Mouse (Mus musculus): ENCODE measurements around the gene Apeh. TPM values are rescaled to one million over a fixed set of nuclear protein-coding genes. Genes with fewer than 3 reads are reported as not detected.

Apeh gene
- total and polyA plus RNA-seq, 3 experiments: 69.0 to 76.1 TPM; not detected in 1

GRCm38 (mm10) chr9:108082988-108083431, 11.4 kb downstream of the Apeh start, which contains the start of gene Rnf123:
Gene Rnf123 (minus strand): TSS chr9:108083346.
- Histone ChIP-seq H3K79me2 (ENCODE audit: control insufficient read depth, insufficient read depth, low read length, poor library complexity) (peaks cover 3% of the 10 kb centered on the region; the same call in 1 of the 2 replicates), H3K27me3 (ENCODE audit: control insufficient read depth in 1 of 2, insufficient read depth in 2 of 2, low read length in 2 of 2) (no peaks in the 10 kb centered on the region), H3K36me3 (ENCODE audit: control insufficient read depth in 1 of 2, insufficient read depth in 2 of 2, low read length in 2 of 2) (peaks cover 2 to 5% of the 10 kb centered on the region in 2 experiments), H3K9ac (ENCODE audit: control insufficient read depth, low read depth, low read length, poor library complexity, severe bottlenecking) (no peak within 1 kb of the TSS), H3K27ac (ENCODE audit: control insufficient read depth, low read depth, low read length) (no peak within 1 kb of the TSS), H3K9me3 (replicated peaks; ENCODE audit: insufficient read depth, low read length) (no peaks in the 10 kb centered on the region), H3K4me1 (ENCODE audit: control insufficient read depth in 1 of 2, insufficient read depth in 2 of 2, low read length in 2 of 2) (peaks cover 0 to 14% of the 10 kb centered on the region in 2 experiments; a peak in 2 of 4 replicates), H3K4me3 (ENCODE audit: control insufficient read depth in 1 of 2, insufficient read depth in 1 of 2, low read depth in 2 of 2, low read length in 2 of 2) (no peak within 1 kb of the TSS)
- no peak for TF ChIP-seq HCFC1 (IDR thresholded peaks at IDR 0.05; ENCODE audit: low read depth, low read length)
- 0 out of 2 replicates have a peak, but pooled peaks have one; percentile 6 for TF ChIP-seq ZMIZ1 (IDR thresholded peaks at IDR 0.05; ENCODE audit: low read depth, low read length)
- no peak for DNase-seq (ENCODE audit: low read depth, low spot score)

- H3K36me3 ChIP-seq (ENCODE audit: control insufficient read depth in 1 of 2, insufficient read depth in 2 of 2, low read length in 2 of 2): peaks cover 2 to 9% of the 10 kb centered on the region in 2 experiments
- no peak for DNase-seq (ENCODE audit: low read depth, low spot score)
- H3K27ac ChIP-seq (ENCODE audit: control insufficient read depth, low read depth, low read length): no peak overlapping the region
Observed at GRCm38 (mm10) chr9:108082549-108082948, 11.9 kb downstream of the Apeh start.

GRCm38 (mm10) chr9:108080168-108080567, 14.2 kb downstream of the Apeh start, which contains the start of gene Mst1:
Gene Mst1 (plus strand): TSS chr9:108080436.
- Histone ChIP-seq H3K9ac (ENCODE audit: control insufficient read depth, low read depth, low read length, poor library complexity, severe bottlenecking) (peak within 1 kb of the TSS; percentile 86), H3K27me3 (ENCODE audit: control insufficient read depth in 1 of 2, insufficient read depth in 2 of 2, low read length in 2 of 2) (no peaks in the 10 kb centered on the region), H3K27ac (ENCODE audit: control insufficient read depth, low read depth, low read length) (peak within 1 kb of the TSS; percentile 94), H3K79me2 (ENCODE audit: control insufficient read depth, insufficient read depth, low read length, poor library complexity) (peaks cover 7% of the 10 kb centered on the region), H3K4me3 (ENCODE audit: control insufficient read depth in 1 of 2, insufficient read depth in 1 of 2, low read depth in 2 of 2, low read length in 2 of 2) (peak within 1 kb of the TSS; percentile 75 to 92), H3K36me3 (ENCODE audit: control insufficient read depth in 1 of 2, insufficient read depth in 2 of 2, low read length in 2 of 2) (peaks cover 2 to 9% of the 10 kb centered on the region in 2 experiments; a peak in 3 of 4 replicates), H3K4me1 (ENCODE audit: control insufficient read depth in 1 of 2, insufficient read depth in 2 of 2, low read length in 2 of 2) (peaks cover 0 to 18% of the 10 kb centered on the region in 2 experiments; a peak in 2 of 4 replicates), H3K9me3 (replicated peaks; ENCODE audit: insufficient read depth, low read length) (no peaks in the 10 kb centered on the region)
- TF ChIP-seq NELFE (IDR thresholded peaks at IDR 0.05; ENCODE audit: low read depth, low read length) (peak; percentile 52; the same call in 1 of the 2 replicates), MEF2A (IDR thresholded peaks at IDR 0.05; ENCODE audit: extremely low read depth, insufficient replicate concordance, low read depth, low read length, poor library complexity, severe bottlenecking) (no peak), ELF1 (IDR thresholded peaks at IDR 0.05; ENCODE audit: low read depth, low read length) (peak; percentile 81), TCF12 (IDR thresholded peaks at IDR 0.05; ENCODE audit: low read depth, low read length) (peak; percentile 39; the same call in 1 of the 2 replicates), MYC (IDR thresholded peaks at IDR 0.05; ENCODE audit: low read depth, low read length) (peak; percentile 28; the same call in 1 of the 2 replicates), ETS1 (IDR thresholded peaks at IDR 0.05; ENCODE audit: low read depth, low read length) (peak; percentile 62), POLR2A (IDR thresholded peaks at IDR 0.05; ENCODE audit: control insufficient read depth in 1 of 2, insufficient read depth in 1 of 2, low read depth in 1 of 2, low read length in 2 of 2, poor library complexity in 1 of 2) (peak in 1 of 2 experiments; percentile 71; a peak in 2 of 4 replicates), NRF1 (IDR thresholded peaks at IDR 0.05; ENCODE audit: insufficient read depth, low read depth, low read length, poor library complexity, severe bottlenecking) (no peak), HCFC1 (IDR thresholded peaks at IDR 0.05; ENCODE audit: low read depth, low read length) (peak; percentile 62; the same call in 1 of the 2 replicates), TBP (IDR thresholded peaks at IDR 0.05; ENCODE audit: low read depth, low read length) (peak; percentile 68; the same call in 1 of the 2 replicates)
- DNase-seq (ENCODE audit: low read depth, low spot score): peak; percentile 95

More at GRCm38 (mm10) chr9:108082549-108082948, 11.9 kb downstream of the Apeh start:
- H3K9me3 ChIP-seq (replicated peaks; ENCODE audit: insufficient read depth, low read length): no peaks in the 10 kb centered on the region
- H3K4me1 ChIP-seq (ENCODE audit: control insufficient read depth in 1 of 2, insufficient read depth in 2 of 2, low read length in 2 of 2): peaks cover 0 to 18% of the 10 kb centered on the region in 2 experiments; a peak in 2 of 4 replicates
- no peak overlapping the region for H3K4me3 ChIP-seq (ENCODE audit: control insufficient read depth in 1 of 2, insufficient read depth in 1 of 2, low read depth in 2 of 2, low read length in 2 of 2)
- no peak overlapping the region for H3K9ac ChIP-seq (ENCODE audit: control insufficient read depth, low read depth, low read length, poor library complexity, severe bottlenecking)
- no peaks in the 10 kb centered on the region for H3K27me3 ChIP-seq (ENCODE audit: control insufficient read depth in 1 of 2, insufficient read depth in 2 of 2, low read length in 2 of 2)
- peaks cover 7% of the 10 kb centered on the region for H3K79me2 ChIP-seq (ENCODE audit: control insufficient read depth, insufficient read depth, low read length, poor library complexity)
- TF ChIP-seq ZMIZ1 (IDR thresholded peaks at IDR 0.05; ENCODE audit: low read depth, low read length): 0 out of 2 replicates have a peak, but pooled peaks have one; percentile 8
- no peak for TF ChIP-seq BHLHE40 (IDR thresholded peaks at IDR 0.05; ENCODE audit: borderline replicate concordance, low read depth, low read length)
